Comparison of ENCODE assay signal across 8 mouse cellular contexts in the genomic region with DNA sequence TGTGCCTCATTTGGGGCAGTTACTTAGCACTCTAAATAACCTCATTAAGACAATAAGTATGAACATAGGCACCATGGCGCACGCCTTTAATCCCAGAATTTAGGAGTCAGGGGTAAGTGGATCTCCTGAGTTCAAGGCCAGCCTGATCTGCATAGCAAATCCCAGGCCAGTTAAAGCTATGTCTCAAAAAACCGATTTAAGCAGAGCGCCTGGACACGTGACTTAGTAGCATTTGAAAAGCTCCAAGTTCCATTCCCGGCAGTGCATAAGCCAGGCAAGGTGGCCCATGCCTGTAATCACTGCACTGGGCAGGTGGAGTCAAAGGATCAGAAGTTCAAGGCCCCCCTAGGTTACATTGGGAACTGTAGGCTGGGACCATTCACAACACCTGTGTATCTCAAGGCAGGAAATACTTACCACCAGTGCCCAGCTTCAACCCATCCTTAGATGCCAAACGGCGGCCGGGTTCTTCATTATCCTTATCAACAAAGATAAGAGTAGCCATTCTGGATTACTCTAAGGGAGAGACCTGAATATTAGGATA. TPM values are rescaled to one million over a fixed set of nuclear protein-coding genes. Genes with fewer than 3 reads are reported as not detected.
DNase-seq lines count a peak whose midpoint lies in the region; ATAC-seq lines count a peak whose summit lies in the region.

No protein-coding gene starts in this region.

- no peaks in the 10 kb centered on the region for H3K27me3 ChIP-seq in heart, embryonic 15.5 days
- no peaks in the 10 kb centered on the region for H3K27me3 ChIP-seq in hindbrain, embryonic 14.5 days (ENCODE audit: control insufficient read depth, insufficient read depth, low read length)
- H3K27me3 ChIP-seq in midbrain, embryonic 12.5 days, result no peaks in the 10 kb centered on the region

- H3K4me1 ChIP-seq in heart, embryonic 15.5 days (replicated peaks), result peaks cover 14% of the 10 kb centered on the region
- 0 out of 2 replicates have a peak, but pooled peaks cover 3% of the 10 kb centered on the region for H3K4me1 ChIP-seq in hindbrain, embryonic 14.5 days (replicated peaks; ENCODE audit: control insufficient read depth, insufficient read depth, low read length)
- H3K4me1 ChIP-seq in midbrain, embryonic 12.5 days, result peaks cover 7% of the 10 kb centered on the region; the same call in 1 of the 2 replicates

- peak overlapping the region; percentile 75; the same call in 1 of the 2 replicates for H3K9ac ChIP-seq in heart, embryonic 15.5 days
- no peak overlapping the region for H3K9ac ChIP-seq in hindbrain, embryonic 14.5 days
- no peak overlapping the region for H3K9ac ChIP-seq in midbrain, embryonic 12.5 days (replicated peaks)

- H3K9me3 ChIP-seq in heart, embryonic 15.5 days (replicated peaks), result no peaks in the 10 kb centered on the region
- H3K9me3 ChIP-seq in hindbrain, embryonic 14.5 days (ENCODE audit: control insufficient read depth, low read length), result no peaks in the 10 kb centered on the region
- H3K9me3 ChIP-seq in midbrain, embryonic 12.5 days, result peaks cover 2% of the 10 kb centered on the region; the same call in 1 of the 2 replicates

- no peak for ATAC-seq in heart, embryonic 15.5 days (replicated peaks; ENCODE audit: insufficient number of reproducible peaks, insufficient read depth, low FRiP score, low read depth)
- 0 out of 2 replicates have a peak, but pooled peaks have one; percentile 18 for ATAC-seq in hindbrain, embryonic 14.5 days (ENCODE audit: low FRiP score)
- peak; percentile 23; the same call in 1 of the 2 replicates for ATAC-seq in midbrain, embryonic 12.5 days (ENCODE audit: low FRiP score, low read depth)
- ATAC-seq in cerebellum, adult (ENCODE audit: insufficient number of reproducible peaks, low FRiP score, low TSS enrichment), result no peak

- 66% methylated on average over 9 of the region's 9 CpGs for WGBS in heart, embryonic 15.5 days
- 89% methylated on average over 9 of the region's 9 CpGs for WGBS in hindbrain, embryonic 14.5 days
- 91% methylated on average over 9 of the region's 9 CpGs for WGBS in midbrain, embryonic 12.5 days

- peaks cover 26% of the 10 kb centered on the region for H3K36me3 ChIP-seq in heart, embryonic 15.5 days
- H3K36me3 ChIP-seq in hindbrain, embryonic 14.5 days (replicated peaks; ENCODE audit: control insufficient read depth, insufficient read depth), result no peaks in the 10 kb centered on the region
- H3K36me3 ChIP-seq in midbrain, embryonic 12.5 days, result no peaks in the 10 kb centered on the region

- DNase-seq in heart, postnatal 25 days (ENCODE audit: low spot score), result no peak
- DNase-seq in ZHBTc4 (ENCODE audit: low read depth, low spot score), result peak; percentile 51
- DNase-seq in hindbrain, embryonic 14.5 days (ENCODE audit: low spot score), result no peak
- DNase-seq in cerebellum, postnatal 36 days, result no peak
- DNase-seq in layer of hippocampus, adult 18-20 months (ENCODE audit: low spot score in 2 of 2), result no peak

- peak overlapping the region; percentile 80 for H3K4me3 ChIP-seq in heart, embryonic 15.5 days
- H3K4me3 ChIP-seq in hindbrain, embryonic 14.5 days (replicated peaks; ENCODE audit: low read length), result no peak overlapping the region
- peak overlapping the region; percentile 61; the same call in 1 of the 2 replicates for H3K4me3 ChIP-seq in midbrain, embryonic 12.5 days

- peak overlapping the region; percentile 67 for H3K4me2 ChIP-seq in heart, embryonic 15.5 days
- peak overlapping the region; percentile 51 for H3K4me2 ChIP-seq in hindbrain, embryonic 14.5 days (replicated peaks)
- H3K4me2 ChIP-seq in midbrain, embryonic 12.5 days (replicated peaks), result peak overlapping the region; percentile 55

- intact Hi-C loops in heart, postnatal 25 days (cut with DNase I), result no loop called here

- no peak overlapping the region for H3K27ac ChIP-seq in heart, embryonic 15.5 days
- H3K27ac ChIP-seq in hindbrain, embryonic 14.5 days, result no peak overlapping the region
- H3K27ac ChIP-seq in midbrain, embryonic 12.5 days (replicated peaks), result no peak overlapping the region

RNA-seq across cellular contexts. Expression of a gene that starts 0.8 kb away (rescaled TPM):
- 102 and 121 TPM in 2 replicates for polyA plus RNA-seq in heart, embryonic 15.5 days (2015; fragmentation: Nextera tagmentation; extraction: Ambion mirVana)
- 10 to 100 TPM; 64.3 to 73.1 TPM for total RNA-seq in heart, postnatal 25 days (2021)
- 44.9 and 53.0 TPM in 2 replicates for polyA plus RNA-seq in hindbrain, embryonic 14.5 days (2014; fragmentation: Nextera tagmentation; extraction: Ambion mirVana)
- 73.3 and 76.1 TPM in 2 replicates for polyA plus RNA-seq in midbrain, embryonic 12.5 days (2016; fragmentation: Nextera tagmentation; extraction: Ambion mirVana)
- total RNA-seq in layer of hippocampus, adult 18-20 months (2021), result 10 to 100 TPM; 26.4 to 28.5 TPM

RNA-seq across cellular contexts. Expression of a gene that starts 8.3 kb away (rescaled TPM):
- 35.8 and 42.3 TPM in 2 replicates for polyA plus RNA-seq in heart, embryonic 15.5 days (2015; fragmentation: Nextera tagmentation; extraction: Ambion mirVana)
- total RNA-seq in heart, postnatal 25 days (2021), result 10 to 100 TPM; 26.2 to 27.0 TPM
- polyA plus RNA-seq in hindbrain, embryonic 14.5 days (2014; fragmentation: Nextera tagmentation; extraction: Ambion mirVana), result 55.2 and 57.0 TPM in 2 replicates
- 66.7 and 73.5 TPM in 2 replicates for polyA plus RNA-seq in midbrain, embryonic 12.5 days (2016; fragmentation: Nextera tagmentation; extraction: Ambion mirVana)
- total RNA-seq in layer of hippocampus, adult 18-20 months (2021), result 10 to 100 TPM; 54.0 to 55.2 TPM

RNA-seq across cellular contexts. Expression of a gene that starts 48.8 kb away (rescaled TPM):
- polyA plus RNA-seq in heart, embryonic 15.5 days (2015; fragmentation: Nextera tagmentation; extraction: Ambion mirVana), result 6.4 and 8.1 TPM in 2 replicates
- total RNA-seq in heart, postnatal 25 days (2021), result 1 to 10 TPM; 6.7 to 6.9 TPM
- polyA plus RNA-seq in hindbrain, embryonic 14.5 days (2014; fragmentation: Nextera tagmentation; extraction: Ambion mirVana), result 11.8 and 13.5 TPM in 2 replicates
- 3.7 and 4.5 TPM in 2 replicates for polyA plus RNA-seq in midbrain, embryonic 12.5 days (2016; fragmentation: Nextera tagmentation; extraction: Ambion mirVana)
- total RNA-seq in layer of hippocampus, adult 18-20 months (2021), result 1 to 10 TPM in 1 of 2 experiments, under 1 TPM in 1; 0.74 to 2.0 TPM

Comparison
In these comparisons a context has a peak if more than half of its experiments do, and no peak if none do; other contexts are left out.
1. ATAC-seq: peak in hindbrain, embryonic 14.5 days (single experiment) and midbrain, embryonic 12.5 days (single experiment); none in heart, embryonic 15.5 days (single experiment) and cerebellum, adult (single experiment).
2. Peak in every context shown above with its lines, with median percentiles within 50 percentile points of each other: H3K4me2 ChIP-seq.